Mouse (Mus musculus): ENCODE data around the gene Vmn1r127.
"Not testable (repeated sequence)": the region's sequence is repeated elsewhere in the genome, so short reads cannot be mapped to it uniquely, and the experiment has no call there.

The Vmn1r127 gene

DNA sequence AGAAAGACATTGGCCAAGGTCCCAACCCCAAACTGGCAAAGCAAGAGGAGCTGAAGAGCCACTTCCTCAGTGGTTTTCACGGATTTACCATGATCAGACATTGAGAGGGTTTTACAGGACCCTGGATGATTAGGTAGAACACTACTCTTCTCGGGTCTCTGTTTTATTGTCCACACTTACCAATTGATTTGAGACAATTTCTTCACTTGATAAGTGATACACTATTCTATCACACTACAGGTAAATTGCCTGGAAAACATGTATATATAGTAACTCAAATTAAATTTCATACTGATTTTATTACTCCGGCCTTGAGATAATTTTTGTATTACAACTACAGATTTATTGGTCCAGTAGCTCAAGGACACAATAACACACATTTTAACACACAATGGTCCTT lies at the start of gene Vmn1r127:
Gene Vmn1r127, minus strand, starts transcription at position 101 of the 400 bp plus-strand sequence.
- DNase-seq (ENCODE audit: low spot score in 2 of 2): not testable (repeated sequence)

GRCm38 (mm10) chr7:21361191-21361590 lies 41.5 kb upstream of the Vmn1r127 start, which contains the start of gene Vmn1r129:
Gene Vmn1r129 (minus strand): TSS chr7:21361291.
- DNase-seq (ENCODE audit: low spot score in 2 of 2): not testable (repeated sequence)

DNA sequence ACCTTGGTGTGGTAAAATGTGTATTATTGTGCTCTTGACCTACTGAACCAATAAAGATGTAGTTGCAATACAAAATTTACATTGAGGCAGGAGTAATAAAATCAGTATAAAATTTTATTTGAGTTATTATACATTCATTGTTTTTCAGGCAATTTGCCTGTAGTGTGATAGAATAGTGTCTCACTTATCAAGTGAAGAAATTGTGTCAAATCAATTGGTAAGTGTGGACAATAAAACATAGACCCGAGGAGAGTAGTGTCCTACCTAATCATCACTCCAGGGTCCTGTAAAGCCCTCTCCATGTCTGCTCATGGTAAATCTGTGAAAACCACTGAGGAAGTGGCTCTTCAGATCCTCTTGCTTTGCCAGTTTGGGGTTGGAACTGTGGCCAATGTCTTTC lies 29.4 kb upstream of the Vmn1r127 start, which contains the start of gene Vmn1r128:
Gene Vmn1r128, plus strand, starts transcription at position 301 of the 400 bp plus-strand sequence.
- not testable (repeated sequence) for DNase-seq (ENCODE audit: low spot score in 2 of 2)

- DNase-seq (ENCODE audit: low spot score in 2 of 2): not testable (repeated sequence)
Observed at GRCm38 (mm10) chr7:21301367-21301766, 18.3 kb downstream of the Vmn1r127 start, which contains the start of gene Vmn1r126. Gene Vmn1r126 (minus strand): TSS chr7:21301467.

GRCm38 (mm10) chr7:21271879-21272278 lies 47.8 kb downstream of the Vmn1r127 start, which contains the start of gene Vmn1r125:
Gene Vmn1r125 (plus strand): TSS chr7:21272179.
- not testable (repeated sequence) for DNase-seq (ENCODE audit: low spot score in 2 of 2)

All from heart, adult 9 months (tissue).